Mouse (Mus musculus) limb, embryonic 13.5 days (tissue): Measurements from ENCODE around the gene Trp53bp1. TPM values are rescaled to one million over a fixed set of nuclear protein-coding genes. Genes with fewer than 3 reads are reported as not detected.
A peak's percentile ranks its signal among the peaks of the same experiment; 100 is the strongest.

ENCODE experiments used
- ATAC-seq: fragments of 200-750 bp; cut with Nextera tagmentation; 2 replicates; pipeline ENCODE4 v1.8.0; 2017; ENCODE audit warnings: low read depth, moderate number of reproducible peaks, moderate TSS enrichment; ENCODE audit not compliant: low FRiP score
- H3K27ac ChIP-seq: fragments of 300-500 bp; sonication (generic); 2 replicates; pipeline ENCODE4 v1.5.1; 2015; ENCODE audit warnings: inconsistent platforms, mild to moderate bottlenecking, moderate library complexity
- H3K27me3 ChIP-seq: fragments of 300-500 bp; sonication (generic); 2 replicates; pipeline ENCODE4 v1.6.1; 2015; ENCODE audit warnings: mild to moderate bottlenecking, inconsistent platforms
- H3K36me3 ChIP-seq: fragments of 300-500 bp; sonication (generic); 2 replicates; pipeline ENCODE4 v1.6.1; 2015; ENCODE audit warnings: inconsistent platforms, mild to moderate bottlenecking, moderate library complexity
- H3K4me1 ChIP-seq: fragments of 300-500 bp; sonication (generic); 2 replicates; pipeline ENCODE4 v1.6.1; 2015; ENCODE audit warnings: inconsistent platforms
- H3K4me2 ChIP-seq: fragments of 300-500 bp; sonication (generic); replicated peaks from 2 replicates; pipeline ENCODE4 v1.6.1; 2015; ENCODE audit warnings: inconsistent platforms, mild to moderate bottlenecking, moderate library complexity
- H3K4me3 ChIP-seq: fragments of 300-500 bp; sonication (generic); 2 replicates; pipeline ENCODE4 v1.5.1; 2015; ENCODE audit warnings: moderate library complexity, mild to moderate bottlenecking, inconsistent platforms
- H3K9ac ChIP-seq: fragments of 300-500 bp; sonication (generic); 2 replicates; pipeline ENCODE4 v1.6.1; 2015; ENCODE audit warnings: mild to moderate bottlenecking, inconsistent platforms
- H3K9me3 ChIP-seq: fragments of 300-500 bp; sonication (generic); 2 replicates; pipeline ENCODE4 v1.6.1; 2016; ENCODE audit warnings: inconsistent platforms
- WGBS: fragments of 180-500 bp; shearing (Covaris S2); methylation state at CpG from one replicate; pipeline ENCODE4 v1.1.7; 2015; 5-methylcytosine and 5-hydroxymethylcytosine counted together
- polyA plus RNA-seq: library from polyadenylated mRNA; unstranded; fragments of >200 nt; fragmentation: Nextera tagmentation; extraction: Ambion mirVana; gene quantifications from 2 replicates; pipeline ENCODE4 v1.2.1, GENCODE M21; 2015

The Trp53bp1 gene
- 89.9 and 99.6 TPM in 2 replicates for polyA plus RNA-seq

DNA sequence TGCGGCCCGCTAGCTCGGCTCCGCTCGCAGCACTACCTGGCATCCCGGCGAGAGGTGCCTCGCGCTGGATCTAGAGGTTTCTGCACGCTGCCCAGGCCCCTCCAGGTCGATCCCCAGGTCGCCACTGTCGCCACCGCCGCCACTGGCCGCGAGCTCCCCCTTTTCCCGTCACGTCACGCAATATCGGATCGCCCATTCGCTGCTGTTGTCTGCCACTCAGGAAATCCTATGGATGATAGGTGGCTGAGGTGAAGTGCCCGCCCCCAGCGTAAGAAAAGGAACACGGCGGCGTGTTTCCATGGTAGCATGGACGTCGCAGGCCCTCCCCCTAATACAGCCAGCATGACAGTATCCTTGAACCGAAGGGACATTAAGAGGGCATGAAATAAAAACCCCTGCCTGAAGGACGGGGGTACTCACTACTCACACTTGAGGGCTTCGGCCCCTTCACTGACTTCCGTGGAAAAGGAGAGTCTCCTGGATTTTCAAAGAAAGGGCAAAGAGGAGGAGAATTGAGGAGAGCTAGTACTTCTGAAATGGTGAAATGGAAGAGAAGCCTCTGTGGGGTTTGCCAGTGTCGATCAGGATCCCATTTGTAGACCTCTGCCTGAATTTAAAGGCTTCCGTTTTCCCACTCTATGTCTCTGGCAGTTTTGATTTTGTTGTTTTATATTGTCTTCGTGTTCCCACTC is at the start of gene Trp53bp1:
Gene Trp53bp1, minus strand, starts transcription at position 172 of the 692 bp plus-strand sequence.
- peak; percentile 99 for ATAC-seq
- H3K4me3 ChIP-seq = peak within 1 kb of the TSS; percentile 86
- H3K27me3 ChIP-seq = no peaks in the 10 kb centered on the region
- peak within 1 kb of the TSS; percentile 75 for H3K4me2 ChIP-seq
- peak within 1 kb of the TSS; percentile 85 for H3K9ac ChIP-seq
- no peaks in the 10 kb centered on the region for H3K9me3 ChIP-seq
- H3K27ac ChIP-seq = peak within 1 kb of the TSS; percentile 89
- H3K4me1 ChIP-seq = peaks cover 30% of the 10 kb centered on the region
- peaks cover 34% of the 10 kb centered on the region for H3K36me3 ChIP-seq
- under 1% methylated on average over 33 of the region's 37 CpGs for WGBS

DNA sequence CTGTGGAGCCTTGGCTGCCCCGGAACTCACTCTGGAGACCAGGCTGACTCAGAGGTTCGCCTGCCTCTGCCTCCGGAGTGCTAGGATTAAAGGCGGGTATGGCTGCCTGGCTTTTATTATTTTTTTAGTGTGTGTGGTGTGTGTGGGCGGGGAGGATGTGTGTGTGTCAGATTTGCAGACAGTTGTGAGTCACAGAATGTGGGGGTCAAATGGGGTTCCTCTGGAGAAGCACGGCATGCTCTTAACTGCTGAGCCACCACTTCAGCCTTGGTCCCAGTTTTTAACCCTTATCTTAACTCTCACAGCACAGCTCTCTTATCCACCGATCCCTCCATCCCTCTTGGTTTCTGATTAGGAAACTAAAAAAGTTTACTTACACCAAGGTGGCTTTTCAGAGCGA is 45.1 kb upstream of the Trp53bp1 start:
- Histone ChIP-seq H3K36me3 (0 out of 2 replicates have a peak, but pooled peaks cover 1% of the 10 kb centered on the region), H3K9ac (no peak overlapping the region), H3K27ac (no peak overlapping the region), H3K4me2 (no peak overlapping the region), H3K4me1 (no peaks in the 10 kb centered on the region), H3K27me3 (no peaks in the 10 kb centered on the region), H3K9me3 (no peaks in the 10 kb centered on the region), H3K4me3 (no peak overlapping the region)
- ATAC-seq = no peak
- WGBS = 77% methylated on average over 8 of the region's 8 CpGs

DNA sequence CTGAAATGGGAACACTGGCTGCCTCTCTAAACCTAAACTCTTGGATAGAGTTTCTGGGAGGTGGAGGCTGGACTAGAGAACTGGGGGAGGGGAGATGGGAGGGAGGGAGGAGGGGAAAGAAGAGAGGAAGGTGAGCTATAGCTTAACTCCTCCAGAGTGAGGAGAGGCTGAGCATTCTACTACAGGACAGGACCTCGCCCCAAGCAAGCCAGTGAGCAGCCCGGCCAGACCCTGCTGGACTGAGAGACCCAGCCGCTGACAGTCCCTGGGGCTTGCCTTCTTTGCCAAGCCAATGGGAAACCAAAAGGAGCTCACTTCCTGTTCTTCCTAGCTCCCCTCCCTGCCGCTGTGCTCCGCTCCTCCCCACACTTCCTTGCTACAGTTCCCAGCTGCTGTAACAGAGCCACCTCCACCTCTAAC is 37.8 kb upstream of the Trp53bp1 start:
- 18% methylated on average over 5 of the region's 5 CpGs for WGBS

DNA sequence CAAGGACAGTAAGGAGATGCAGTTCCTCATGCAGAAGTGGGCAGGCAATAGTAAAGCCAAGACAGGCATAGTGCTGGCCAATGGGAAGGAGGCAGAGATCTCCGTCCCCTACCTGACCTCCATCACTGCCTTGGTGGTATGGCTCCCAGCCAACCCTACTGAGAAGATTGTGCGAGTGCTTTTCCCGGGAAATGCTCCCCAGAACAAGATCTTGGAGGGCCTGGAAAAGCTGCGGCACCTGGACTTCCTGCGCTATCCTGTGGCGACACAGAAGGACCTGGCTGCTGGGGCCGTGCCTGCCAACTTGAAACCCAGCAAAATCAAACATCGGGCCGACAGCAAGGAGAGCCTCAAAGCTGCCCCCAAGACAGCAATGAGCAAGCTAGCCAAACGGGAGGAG is 28.8 kb upstream of the Trp53bp1 start:
- no peak for ATAC-seq
- WGBS = 71% methylated on average over 10 of the region's 10 CpGs
- Histone ChIP-seq H3K36me3 (peaks cover 37% of the 10 kb centered on the region), H3K27ac (no peak overlapping the region), H3K9ac (no peak overlapping the region), H3K4me3 (no peak overlapping the region), H3K27me3 (peaks cover 71% of the 10 kb centered on the region), H3K9me3 (no peaks in the 10 kb centered on the region), H3K4me1 (peaks cover 30% of the 10 kb centered on the region), H3K4me2 (no peak overlapping the region)

More for the DNA sequence above, 37.8 kb upstream of the Trp53bp1 start:
- Histone ChIP-seq H3K9me3 (no peaks in the 10 kb centered on the region), H3K36me3 (no peaks in the 10 kb centered on the region; the same call in 1 of the 2 replicates), H3K4me2 (peak overlapping the region; percentile 48), H3K4me3 (no peak overlapping the region), H3K27ac (no peak overlapping the region; the same call in 1 of the 2 replicates), H3K9ac (no peak overlapping the region), H3K4me1 (peaks cover 9% of the 10 kb centered on the region), H3K27me3 (peaks cover 20% of the 10 kb centered on the region)
- no peak for ATAC-seq

DNA sequence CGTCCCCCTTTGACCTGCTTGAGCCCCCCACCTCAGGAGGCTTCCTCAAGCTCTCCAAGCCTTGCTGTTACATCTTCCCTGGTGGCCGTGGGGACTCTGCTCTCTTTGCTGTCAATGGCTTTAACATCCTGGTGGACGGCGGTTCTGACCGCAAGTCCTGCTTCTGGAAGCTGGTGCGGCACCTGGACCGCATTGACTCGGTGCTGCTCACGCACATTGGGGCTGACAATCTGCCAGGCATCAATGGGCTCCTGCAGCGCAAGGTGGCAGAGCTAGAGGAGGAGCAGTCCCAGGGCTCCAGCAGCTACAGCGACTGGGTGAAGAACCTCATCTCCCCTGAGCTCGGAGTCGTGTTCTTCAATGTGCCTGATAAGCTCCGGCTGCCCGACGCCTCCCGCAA is 28.3 kb upstream of the Trp53bp1 start:
- Histone ChIP-seq H3K36me3 (peaks cover 37% of the 10 kb centered on the region), H3K4me3 (no peak overlapping the region), H3K4me1 (peaks cover 36% of the 10 kb centered on the region), H3K27me3 (peaks cover 73% of the 10 kb centered on the region), H3K27ac (no peak overlapping the region), H3K9me3 (no peaks in the 10 kb centered on the region), H3K4me2 (no peak overlapping the region), H3K9ac (no peak overlapping the region)
- ATAC-seq = no peak
- WGBS = 83% methylated on average over 17 of the region's 17 CpGs

DNA sequence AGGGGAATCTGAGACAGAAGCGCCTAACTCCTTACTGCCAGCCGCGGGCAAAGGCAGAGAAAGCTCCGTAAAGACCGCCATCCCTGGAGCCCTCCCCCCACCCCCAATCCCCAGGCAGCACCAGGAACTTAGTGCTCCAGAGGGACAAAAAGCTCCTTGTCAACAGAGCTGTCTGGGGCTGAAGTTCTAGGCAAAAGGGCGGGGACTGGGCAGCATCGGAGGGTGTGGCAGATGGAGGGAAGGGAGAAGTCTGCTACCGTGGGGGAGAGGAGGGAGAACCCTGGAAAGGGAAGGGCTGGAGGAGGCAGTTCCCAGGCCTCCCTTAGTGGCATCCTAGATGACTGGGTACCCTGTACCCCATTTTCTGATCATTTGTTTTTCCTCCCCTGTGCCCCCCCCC is 26.9 kb upstream of the Trp53bp1 start:
- 6% methylated on average over 8 of the region's 8 CpGs for WGBS
- Histone ChIP-seq H3K4me1 (peaks cover 43% of the 10 kb centered on the region), H3K4me3 (no peak overlapping the region), H3K36me3 (peaks cover 31% of the 10 kb centered on the region), H3K9ac (no peak overlapping the region), H3K27me3 (peaks cover 81% of the 10 kb centered on the region), H3K9me3 (no peaks in the 10 kb centered on the region), H3K27ac (no peak overlapping the region), H3K4me2 (peak overlapping the region; percentile 79)
- no peak for ATAC-seq

DNA sequence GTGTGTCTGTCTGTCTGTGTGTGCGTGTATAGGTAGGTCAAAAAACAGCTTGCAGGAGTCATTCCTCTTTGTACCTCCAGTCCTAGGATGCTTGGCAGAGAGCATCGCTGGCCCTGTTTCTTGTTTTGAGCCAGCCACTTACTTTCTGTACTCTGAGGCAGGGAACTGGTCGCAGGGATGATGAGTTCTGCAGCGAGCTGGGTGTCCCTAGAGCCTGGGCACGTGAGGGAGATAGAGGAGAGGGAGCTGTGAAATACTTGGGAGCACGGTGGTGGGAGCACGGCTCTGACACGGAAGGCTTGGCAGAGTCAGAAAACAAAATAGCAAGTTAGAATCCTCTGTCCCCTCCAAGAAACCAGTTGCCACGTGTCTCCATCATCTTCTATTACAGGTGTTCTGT is 26.5 kb upstream of the Trp53bp1 start:
- Histone ChIP-seq H3K4me2 (peak overlapping the region; percentile 79), H3K9me3 (no peaks in the 10 kb centered on the region), H3K27me3 (peaks cover 84% of the 10 kb centered on the region), H3K4me1 (peaks cover 43% of the 10 kb centered on the region), H3K36me3 (peaks cover 27% of the 10 kb centered on the region), H3K27ac (no peak overlapping the region), H3K9ac (no peak overlapping the region), H3K4me3 (no peak overlapping the region)
- ATAC-seq = no peak
- WGBS = 5% methylated on average over 9 of the region's 9 CpGs

DNA sequence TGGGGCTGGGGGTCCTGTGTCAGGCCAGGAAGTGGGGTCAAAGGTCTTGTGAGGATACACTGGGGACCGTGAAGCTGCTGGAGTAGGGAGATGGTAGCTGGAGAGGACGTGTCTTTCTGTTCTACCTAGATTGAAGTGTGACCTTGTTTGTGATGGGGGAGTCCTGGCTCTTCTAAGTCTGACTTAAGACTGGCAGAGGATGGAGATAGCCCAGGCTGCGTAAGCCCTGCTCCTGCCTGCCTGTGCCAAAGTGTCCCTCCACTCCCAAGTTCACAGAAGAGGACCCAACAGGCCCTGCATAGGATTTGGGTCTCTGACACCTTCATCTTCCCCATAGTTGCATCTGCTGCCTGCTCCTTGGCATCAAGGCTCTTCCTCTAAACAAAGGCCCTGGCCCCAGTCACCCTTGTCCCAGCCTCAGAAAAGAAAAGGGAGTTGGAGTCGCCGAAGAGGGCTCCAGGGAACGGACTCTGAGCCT is 25.6 kb upstream of the Trp53bp1 start:
- Histone ChIP-seq H3K9ac (peak overlapping the region; percentile 63), H3K4me3 (peak overlapping the region; percentile 52), H3K4me2 (peak overlapping the region; percentile 79), H3K27ac (no peak overlapping the region), H3K36me3 (peaks cover 25% of the 10 kb centered on the region), H3K4me1 (peaks cover 43% of the 10 kb centered on the region), H3K27me3 (peaks cover 86% of the 10 kb centered on the region), H3K9me3 (no peaks in the 10 kb centered on the region)
- no peak for ATAC-seq
- 16% methylated on average over 6 of the region's 6 CpGs for WGBS

DNA sequence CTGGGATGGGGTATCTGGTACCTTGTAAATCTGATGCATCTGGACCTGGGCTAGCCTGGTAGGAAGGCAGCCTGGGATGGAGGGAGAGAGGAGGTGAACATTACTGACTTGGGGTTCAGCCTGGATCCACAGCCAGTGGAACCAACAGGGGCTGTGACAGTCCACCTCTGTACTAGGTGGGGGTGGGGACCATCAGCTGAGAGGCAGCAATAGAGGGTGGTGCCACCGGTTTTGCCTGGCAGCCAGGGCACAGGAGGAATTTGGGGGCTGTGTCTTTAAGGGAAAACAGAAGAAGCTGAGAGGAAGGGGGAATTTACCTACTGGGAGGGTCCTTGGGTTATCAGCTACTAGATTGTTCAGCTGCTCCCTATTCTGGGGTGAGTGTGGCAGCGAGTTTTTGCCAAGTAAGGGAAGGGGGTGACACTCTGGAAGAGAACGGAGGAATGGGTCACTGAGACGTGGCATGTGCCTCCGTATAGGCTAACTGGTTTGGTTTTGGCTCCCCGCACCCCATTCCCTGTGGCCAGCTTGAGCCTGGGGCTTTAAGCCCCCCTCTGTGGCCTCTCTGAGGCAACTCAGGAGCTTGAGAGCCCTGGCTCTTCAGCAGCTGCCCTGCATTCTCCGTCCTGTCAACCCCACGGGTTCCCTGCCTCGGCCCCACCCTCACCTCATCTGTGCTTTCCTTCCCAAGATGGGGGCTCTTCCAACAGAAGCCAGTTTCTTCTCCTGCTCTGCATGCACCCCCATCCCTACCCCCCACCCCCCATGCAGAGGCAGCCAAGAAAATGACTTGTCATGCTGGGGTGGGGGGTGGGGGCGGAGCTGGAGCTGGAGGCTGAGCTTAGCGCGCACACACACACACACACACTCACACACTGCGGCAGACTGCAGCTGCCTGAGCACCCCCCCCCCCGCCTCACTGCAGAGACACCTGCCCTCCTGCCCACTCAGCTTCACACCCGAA is 24.7 kb upstream of the Trp53bp1 start:
- Histone ChIP-seq H3K4me1 (peaks cover 43% of the 10 kb centered on the region), H3K27ac (0 out of 2 replicates have a peak overlapping the region, but pooled peaks have one; percentile 6), H3K36me3 (peaks cover 19% of the 10 kb centered on the region), H3K9me3 (no peaks in the 10 kb centered on the region), H3K27me3 (peaks cover 88% of the 10 kb centered on the region), H3K4me2 (peak overlapping the region; percentile 79), H3K9ac (peak overlapping the region; percentile 63), H3K4me3 (peak overlapping the region; percentile 52)
- WGBS = under 1% methylated on average over 15 of the region's 15 CpGs
- peak; percentile 45 for ATAC-seq

DNA sequence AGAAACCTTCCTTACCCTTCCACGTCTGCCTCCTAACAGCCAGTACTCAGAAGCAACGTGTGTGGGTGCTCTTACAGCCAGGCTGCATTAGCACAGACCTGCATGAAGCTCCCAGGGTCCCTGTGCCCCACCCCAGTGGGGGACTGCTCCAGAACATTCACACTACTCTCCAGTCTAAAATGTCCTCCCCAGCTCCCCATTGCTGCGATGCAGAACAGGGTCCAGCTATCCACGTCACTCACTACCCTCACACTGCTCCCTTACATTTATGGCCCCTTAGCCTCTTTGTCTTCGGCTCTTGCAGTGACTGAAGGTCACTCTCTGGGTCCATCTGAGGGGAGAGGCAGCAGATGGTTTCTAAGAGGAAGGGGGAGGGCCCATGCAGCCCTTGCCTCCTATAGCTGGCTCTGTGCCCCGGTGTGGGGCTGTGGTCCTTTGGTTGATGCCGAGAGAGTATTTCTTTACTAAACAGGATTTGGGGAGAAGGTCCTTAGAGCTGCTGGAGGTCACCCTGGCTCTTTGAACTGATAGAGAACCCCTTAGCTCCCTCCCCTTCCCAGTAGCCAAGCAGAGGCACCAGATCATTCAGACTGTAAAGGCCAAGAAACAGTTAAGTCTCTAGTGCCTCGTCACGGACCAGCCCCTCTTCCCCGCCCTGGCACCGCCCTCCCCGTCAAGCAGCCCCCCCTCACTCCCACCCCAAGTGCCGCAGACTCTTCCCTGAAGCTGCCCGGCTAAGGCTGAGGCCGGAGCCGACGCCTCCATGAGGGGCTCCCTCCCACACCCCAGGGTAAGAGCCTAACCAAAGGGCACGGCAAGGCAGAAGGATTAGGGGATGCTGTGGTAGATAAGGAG is 23.8 kb upstream of the Trp53bp1 start:
- Histone ChIP-seq H3K9ac (peak overlapping the region; percentile 63), H3K36me3 (peaks cover 10% of the 10 kb centered on the region), H3K27me3 (peaks cover 88% of the 10 kb centered on the region), H3K4me1 (peaks cover 46% of the 10 kb centered on the region), H3K9me3 (no peaks in the 10 kb centered on the region), H3K4me3 (peak overlapping the region; percentile 52), H3K27ac (0 out of 2 replicates have a peak overlapping the region, but pooled peaks have one; percentile 6), H3K4me2 (peak overlapping the region; percentile 79)
- peak; percentile 71 for ATAC-seq
- WGBS = 2% methylated on average over 18 of the region's 18 CpGs

DNA sequence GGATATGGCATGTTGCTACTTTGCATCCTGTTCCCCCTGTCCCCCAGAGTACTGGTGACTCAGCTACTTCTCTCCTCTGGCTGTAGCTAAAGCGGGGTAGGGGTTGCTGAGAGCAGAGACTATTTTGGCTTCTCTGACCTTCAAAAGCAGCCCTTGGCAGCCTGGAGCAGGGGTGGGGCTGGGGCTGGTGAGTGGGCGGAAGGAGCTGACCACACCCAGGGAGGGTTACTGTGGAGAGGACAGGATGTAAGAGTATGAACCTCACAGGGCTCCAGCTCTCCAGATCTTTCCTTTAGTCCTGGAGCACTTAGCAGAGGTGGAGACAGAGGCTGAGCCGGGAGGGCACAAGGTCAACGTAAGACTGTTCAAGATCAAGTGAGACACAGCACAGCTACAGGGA is 23.0 kb upstream of the Trp53bp1 start:
- ATAC-seq = no peak
- peaks cover 49% of the 10 kb centered on the region for H3K4me1 ChIP-seq
- no peak overlapping the region for H3K27ac ChIP-seq
- H3K9me3 ChIP-seq = no peaks in the 10 kb centered on the region
- H3K36me3 ChIP-seq = peaks cover 2% of the 10 kb centered on the region; the same call in 1 of the 2 replicates
- H3K9ac ChIP-seq = no peak overlapping the region
- H3K4me2 ChIP-seq = peak overlapping the region; percentile 79
- WGBS = 22% methylated on average over 4 of the region's 4 CpGs
- peaks cover 83% of the 10 kb centered on the region for H3K27me3 ChIP-seq
- H3K4me3 ChIP-seq = peak overlapping the region; percentile 52
